Mouse (Mus musculus) limb, embryonic 12.5 days (tissue): ENCODE results near the gene 2010109A12Rik. TPM values are rescaled to one million over a fixed set of nuclear protein-coding genes. Genes with fewer than 3 reads are reported as not detected.

Experiments
- ATAC-seq: fragments of 200-750 bp; cut with Nextera tagmentation; 2 replicates; pipeline ENCODE4 v1.8.0; 2017; ENCODE audit warnings: low read depth, moderate TSS enrichment; ENCODE audit not compliant: insufficient number of reproducible peaks, insufficient read depth, low FRiP score, low TSS enrichment
- H3K27ac ChIP-seq: fragments of 300-500 bp; sonication (generic); 2 replicates; pipeline ENCODE4 v1.5.1; 2016; ENCODE audit warnings: mild to moderate bottlenecking, moderate library complexity
- H3K27me3 ChIP-seq: fragments of 300-500 bp; sonication (generic); 2 replicates; pipeline ENCODE4 v1.6.1; 2016; ENCODE audit warnings: mild to moderate bottlenecking, moderate library complexity
- H3K36me3 ChIP-seq: fragments of 300-500 bp; sonication (generic); 2 replicates; pipeline ENCODE4 v1.6.1; 2016; ENCODE audit warnings: mild to moderate bottlenecking, moderate library complexity
- H3K4me1 ChIP-seq: fragments of 300-500 bp; sonication (generic); replicated peaks from 2 replicates; pipeline ENCODE4 v1.6.1; 2016
- H3K4me2 ChIP-seq: fragments of 300-500 bp; sonication (generic); 2 replicates; pipeline ENCODE4 v1.6.1; 2016; ENCODE audit warnings: mild to moderate bottlenecking, moderate library complexity
- H3K4me3 ChIP-seq: fragments of 300-500 bp; sonication (generic); replicated peaks from 2 replicates; pipeline ENCODE4 v1.5.1; 2016; ENCODE audit warnings: mild to moderate bottlenecking
- H3K9ac ChIP-seq: fragments of 300-500 bp; sonication (generic); replicated peaks from 2 replicates; pipeline ENCODE4 v1.6.1; 2016; ENCODE audit warnings: mild to moderate bottlenecking, moderate library complexity
- H3K9me3 ChIP-seq: fragments of 300-500 bp; sonication (generic); 2 replicates; pipeline ENCODE4 v1.6.1; 2016; ENCODE audit warnings: mild to moderate bottlenecking, moderate library complexity
- WGBS: fragments of 180-500 bp; shearing (Covaris S2); methylation state at CpG from one replicate; pipeline ENCODE4 v1.1.7; 2016; 5-methylcytosine and 5-hydroxymethylcytosine counted together
- polyA plus RNA-seq: library from polyadenylated mRNA; unstranded; fragments of >200 nt; fragmentation: Nextera tagmentation; extraction: Ambion mirVana; gene quantifications from 2 replicates; pipeline ENCODE4 v1.2.1, GENCODE M21; 2016

The 2010109A12Rik gene
- 2.1 and 2.8 TPM in 2 replicates for polyA plus RNA-seq

DNA sequence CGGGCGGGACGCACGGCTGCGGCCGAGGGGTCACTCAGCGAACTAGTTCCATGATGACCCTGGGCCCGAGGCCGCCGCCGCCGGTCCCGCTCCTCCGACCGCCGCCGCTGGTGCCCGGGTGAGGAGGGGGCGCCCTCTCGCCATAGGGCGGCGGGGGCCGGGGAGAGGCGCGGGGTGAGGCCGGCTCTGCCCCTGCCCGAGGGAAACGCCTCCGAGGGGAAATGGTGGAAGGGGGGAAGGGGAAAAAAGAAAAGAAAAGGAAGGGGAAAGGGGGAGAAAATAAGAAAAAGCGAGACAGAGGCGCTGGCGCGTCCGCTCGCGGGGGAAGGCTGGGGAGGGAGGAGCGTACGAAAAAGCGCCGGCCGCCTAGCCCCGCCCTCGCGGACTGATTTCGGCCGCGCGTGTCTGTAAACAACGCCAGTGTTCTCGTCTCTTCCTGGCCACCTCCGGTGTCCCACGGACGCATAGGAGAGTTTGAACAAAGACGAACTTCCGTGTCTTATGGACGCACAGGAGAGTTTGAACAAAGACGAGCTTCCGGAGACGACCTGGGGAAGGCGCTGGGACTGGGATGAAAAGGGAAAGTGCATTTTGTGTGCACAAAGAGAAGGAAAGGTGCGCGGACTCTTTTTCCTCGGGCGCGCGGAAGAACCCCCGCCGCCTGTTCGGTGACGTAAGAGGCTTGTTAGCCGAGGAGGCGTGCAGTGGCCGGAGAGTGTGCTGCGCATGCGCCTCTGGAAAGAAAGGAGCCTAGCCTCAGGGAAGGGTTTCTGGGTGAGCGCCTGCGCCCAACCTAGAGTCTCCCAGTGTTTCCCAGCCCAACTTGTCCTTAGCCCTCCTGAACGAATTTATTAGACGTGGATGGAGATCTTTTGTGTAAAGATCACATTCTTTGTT is at the start of gene 2010109A12Rik, which contains the start of gene Ccni:
Gene 2010109A12Rik (plus strand): TSS at position 410 of the 897 bp plus-strand sequence.
Gene Ccni (minus strand): TSS at position 387 of the 897 bp plus-strand sequence.
- Histone ChIP-seq H3K4me2 (peak within 1 kb of the TSS; percentile 76), H3K9me3 (no peaks in the 10 kb centered on the region), H3K4me1 (peaks cover 25% of the 10 kb centered on the region), H3K4me3 (peak within 1 kb of the TSS; percentile 90), H3K36me3 (peaks cover 7% of the 10 kb centered on the region; the same call in 1 of the 2 replicates), H3K9ac (peak within 1 kb of the TSS; percentile 97), H3K27ac (peak within 1 kb of the TSS; percentile 98), H3K27me3 (no peaks in the 10 kb centered on the region)
- peak; percentile 95 for ATAC-seq
- WGBS: under 1% methylated on average over 78 of the region's 79 CpGs

DNA sequence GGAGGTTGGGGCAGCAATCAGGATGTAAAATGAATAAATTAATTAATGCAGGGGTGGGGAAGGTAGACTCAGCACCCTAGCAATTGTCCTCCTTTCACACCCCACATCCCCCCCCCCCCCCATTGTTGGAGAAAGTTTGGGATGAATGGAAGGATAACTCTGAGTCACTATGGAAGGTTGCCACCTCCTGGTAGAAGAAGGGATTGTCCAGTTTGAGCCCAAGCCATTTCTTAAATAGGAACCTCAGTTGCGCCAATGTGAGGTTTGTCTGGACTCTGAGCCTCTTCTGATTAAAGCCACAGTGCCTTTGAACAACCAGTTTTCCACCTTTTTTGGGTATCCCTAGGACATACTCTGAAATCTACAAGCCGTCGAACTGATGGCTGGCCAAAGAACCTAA is 42.8 kb upstream of the 2010109A12Rik start:
- no peak for ATAC-seq
- Histone ChIP-seq H3K27ac (no peak overlapping the region), H3K9me3 (no peaks in the 10 kb centered on the region), H3K4me3 (no peak overlapping the region), H3K36me3 (peaks cover 94% of the 10 kb centered on the region), H3K4me2 (no peak overlapping the region), H3K4me1 (peaks cover 6% of the 10 kb centered on the region), H3K27me3 (no peaks in the 10 kb centered on the region), H3K9ac (no peak overlapping the region)
- 88% methylated on average over 3 of the region's 3 CpGs for WGBS

DNA sequence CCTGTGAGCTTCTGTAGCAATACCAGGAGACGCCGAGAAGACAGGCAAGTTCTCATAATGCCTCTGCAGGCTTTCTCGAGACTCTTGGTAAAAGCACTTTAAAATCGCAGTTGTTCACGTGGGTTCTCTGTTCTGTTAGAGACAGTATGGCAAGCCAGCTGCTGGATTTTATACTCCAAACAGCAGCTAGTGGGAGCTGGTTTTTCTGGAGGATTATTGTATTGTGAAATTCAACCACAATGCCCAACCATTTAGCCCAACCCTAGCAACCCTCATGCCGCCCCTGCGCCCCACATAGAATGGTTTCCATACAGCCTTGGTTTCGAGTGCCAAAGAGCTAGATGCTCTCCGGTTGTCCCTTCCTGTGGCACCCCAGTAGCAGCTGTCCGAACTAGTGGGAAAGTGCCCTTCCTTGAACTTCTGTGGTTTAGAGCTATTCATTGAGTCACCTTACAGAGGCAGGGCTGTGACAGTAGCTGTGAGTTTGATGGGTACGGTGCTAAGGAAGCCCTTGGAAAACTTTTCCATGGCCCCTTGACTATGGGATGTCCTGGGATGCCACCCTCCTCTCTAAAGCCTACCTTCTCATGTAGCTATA is 38.3 kb upstream of the 2010109A12Rik start:
- ATAC-seq: no peak
- no peak overlapping the region for H3K27ac ChIP-seq
- H3K27me3 ChIP-seq: no peaks in the 10 kb centered on the region
- H3K36me3 ChIP-seq: peaks cover 90% of the 10 kb centered on the region
- 90% methylated on average over 11 of the region's 11 CpGs for WGBS
- H3K4me2 ChIP-seq: no peak overlapping the region
- peaks cover 8% of the 10 kb centered on the region for H3K4me1 ChIP-seq
- H3K9ac ChIP-seq: no peak overlapping the region
- no peak overlapping the region for H3K4me3 ChIP-seq
- H3K9me3 ChIP-seq: no peaks in the 10 kb centered on the region

DNA sequence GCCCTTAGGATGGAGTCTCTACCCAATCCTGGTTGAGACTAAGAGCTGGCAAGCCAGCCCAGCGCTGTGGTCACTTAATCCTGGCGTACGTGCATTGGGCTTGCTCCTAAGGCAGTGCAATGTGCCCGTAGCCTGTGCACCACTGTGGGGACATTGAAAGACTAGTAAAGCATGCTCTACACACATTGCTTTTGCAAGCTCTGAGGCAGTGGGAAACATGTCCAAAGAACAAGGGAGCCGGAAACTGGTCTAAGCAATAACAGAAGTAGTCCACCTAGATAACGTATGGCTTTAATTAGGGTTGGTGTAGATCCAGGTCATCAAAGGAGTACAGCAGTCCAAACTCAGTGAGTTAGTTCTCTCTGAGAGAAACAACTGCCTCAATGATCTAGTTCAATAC is 37.7 kb upstream of the 2010109A12Rik start:
- Histone ChIP-seq H3K36me3 (peaks cover 88% of the 10 kb centered on the region), H3K4me2 (no peak overlapping the region), H3K4me1 (peaks cover 8% of the 10 kb centered on the region), H3K27me3 (no peaks in the 10 kb centered on the region), H3K4me3 (no peak overlapping the region), H3K27ac (0 out of 2 replicates have a peak overlapping the region, but pooled peaks have one; percentile 45), H3K9ac (no peak overlapping the region), H3K9me3 (no peaks in the 10 kb centered on the region)
- whole genome bisulfite sequencing: 52% methylated on average over 6 of the region's 6 CpGs
- ATAC-seq: no peak

DNA sequence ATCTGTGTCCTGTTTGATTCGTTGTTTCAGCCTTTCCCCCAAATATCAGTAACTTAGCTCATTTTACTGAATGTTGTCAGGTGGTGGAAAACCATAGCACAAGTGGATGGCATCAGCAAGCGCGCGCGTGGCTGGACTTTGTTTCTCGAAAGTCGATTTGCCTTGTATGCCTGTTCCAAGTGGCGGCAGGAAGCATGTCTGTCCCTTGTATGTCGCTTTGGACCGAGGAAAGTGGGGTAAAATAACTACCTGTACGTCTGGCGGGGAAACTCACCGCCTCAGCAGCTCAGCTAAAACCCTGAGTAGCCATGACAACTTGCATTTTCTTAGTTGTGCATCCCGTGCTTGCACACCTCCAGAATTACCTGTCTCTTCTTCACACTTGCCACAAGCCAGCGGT is 34.9 kb upstream of the 2010109A12Rik start:
- WGBS: 94% methylated on average over 15 of the region's 15 CpGs
- no peak overlapping the region for H3K4me2 ChIP-seq
- H3K27me3 ChIP-seq: no peaks in the 10 kb centered on the region
- peaks cover 8% of the 10 kb centered on the region for H3K4me1 ChIP-seq
- no peak for ATAC-seq
- H3K4me3 ChIP-seq: no peak overlapping the region
- peaks cover 86% of the 10 kb centered on the region for H3K36me3 ChIP-seq
- no peak overlapping the region for H3K9ac ChIP-seq
- H3K9me3 ChIP-seq: no peaks in the 10 kb centered on the region
- no peak overlapping the region for H3K27ac ChIP-seq

DNA sequence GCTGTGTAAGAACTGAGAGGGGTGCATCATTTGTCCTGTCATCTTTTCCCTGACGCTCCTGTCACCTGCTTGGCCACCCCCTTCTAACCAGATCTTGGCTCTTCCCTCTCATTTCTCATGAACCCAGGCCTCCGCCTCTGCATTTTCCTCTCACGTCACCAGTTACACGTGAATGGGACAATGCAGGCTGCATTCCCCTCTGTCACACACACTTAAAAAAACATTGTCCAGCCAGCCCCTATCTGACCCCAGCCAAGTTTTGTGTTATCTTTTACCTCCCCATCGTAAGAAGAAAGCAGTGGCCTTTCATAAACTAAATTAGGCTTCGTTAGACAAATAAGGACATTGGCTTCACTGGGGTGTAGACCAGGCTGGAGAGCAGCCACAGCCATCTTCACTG is 33.8 kb upstream of the 2010109A12Rik start:
- H3K4me1 ChIP-seq: peaks cover 8% of the 10 kb centered on the region
- no peaks in the 10 kb centered on the region for H3K27me3 ChIP-seq
- H3K27ac ChIP-seq: no peak overlapping the region
- H3K4me3 ChIP-seq: no peak overlapping the region
- H3K9ac ChIP-seq: no peak overlapping the region
- 88% methylated on average over 6 of the region's 6 CpGs for WGBS
- H3K4me2 ChIP-seq: no peak overlapping the region
- no peaks in the 10 kb centered on the region for H3K9me3 ChIP-seq
- no peak for ATAC-seq
- H3K36me3 ChIP-seq: peaks cover 86% of the 10 kb centered on the region

DNA sequence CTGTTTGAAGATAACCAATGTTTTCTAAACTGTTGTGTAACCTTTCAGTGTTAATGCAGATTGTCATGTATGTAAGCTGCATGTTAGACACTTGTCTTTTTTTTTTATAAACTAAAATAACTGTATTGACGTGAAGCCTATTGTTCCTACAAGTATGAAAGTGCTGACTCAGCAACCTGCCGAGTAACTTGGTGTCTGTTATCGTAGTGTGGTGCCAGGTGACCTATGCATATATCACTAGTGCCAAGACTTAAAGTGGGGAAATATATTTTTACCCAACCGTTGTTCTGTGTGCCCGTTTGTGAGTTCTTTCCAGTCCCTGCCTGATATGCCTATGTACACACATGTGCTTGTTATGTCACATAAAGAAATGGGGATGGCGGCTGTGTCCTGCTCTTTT is 31.6 kb upstream of the 2010109A12Rik start:
- ATAC-seq: no peak
- 87% methylated on average over 6 of the region's 6 CpGs for WGBS
- Histone ChIP-seq H3K4me2 (no peak overlapping the region), H3K9me3 (no peaks in the 10 kb centered on the region), H3K9ac (no peak overlapping the region), H3K4me3 (no peak overlapping the region), H3K27me3 (no peaks in the 10 kb centered on the region), H3K27ac (no peak overlapping the region), H3K4me1 (no peaks in the 10 kb centered on the region), H3K36me3 (peaks cover 91% of the 10 kb centered on the region)

DNA sequence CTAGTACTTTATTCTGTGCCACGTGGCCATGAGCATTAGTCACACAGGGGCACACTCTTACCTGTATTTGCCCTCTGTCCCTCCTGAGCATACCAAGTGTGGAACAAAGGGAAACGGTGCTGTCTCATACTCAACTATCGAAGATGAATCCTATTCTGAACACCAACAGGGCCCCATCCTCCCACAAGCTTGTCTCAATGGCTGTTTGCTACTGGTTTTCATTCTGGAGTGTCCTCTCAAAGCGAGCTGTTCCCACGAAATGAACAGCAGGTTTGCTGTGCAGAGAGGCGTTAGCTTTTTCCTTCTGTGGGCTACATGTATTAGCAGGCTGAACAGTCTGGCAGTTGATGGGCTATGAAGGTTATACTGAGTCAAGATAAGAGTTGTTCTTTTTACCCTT is 27.7 kb upstream of the 2010109A12Rik start:
- no peaks in the 10 kb centered on the region for H3K27me3 ChIP-seq
- no peak overlapping the region for H3K4me2 ChIP-seq
- H3K4me3 ChIP-seq: no peak overlapping the region
- H3K27ac ChIP-seq: no peak overlapping the region
- H3K4me1 ChIP-seq: no peaks in the 10 kb centered on the region
- H3K9ac ChIP-seq: no peak overlapping the region
- no peaks in the 10 kb centered on the region for H3K9me3 ChIP-seq
- WGBS: 85% methylated on average over 6 of the region's 6 CpGs
- ATAC-seq: 0 out of 2 replicates have a peak, but pooled peaks have one; percentile 17
- H3K36me3 ChIP-seq: peaks cover 80% of the 10 kb centered on the region

DNA sequence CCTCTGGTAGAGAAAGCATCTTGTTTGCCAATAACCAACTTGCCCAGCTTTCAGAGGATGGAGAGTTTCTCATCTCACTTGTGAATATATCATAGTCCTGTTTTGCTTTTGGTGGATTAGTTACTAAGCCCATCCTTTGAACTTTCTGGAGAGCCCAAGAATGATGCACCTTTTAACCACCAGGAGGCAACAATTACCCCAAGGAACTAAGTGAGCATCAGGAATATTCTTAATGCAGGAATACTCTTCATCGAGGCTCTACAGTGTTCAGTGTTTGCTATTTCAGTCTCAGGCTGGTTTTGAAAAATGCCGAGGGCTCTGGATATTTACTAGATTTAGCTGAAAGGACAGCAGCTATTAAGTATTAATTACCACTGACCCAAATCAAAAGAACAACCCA is 26.1 kb upstream of the 2010109A12Rik start:
- H3K4me2 ChIP-seq: no peak overlapping the region
- WGBS: 83% methylated on average over 2 of the region's 2 CpGs
- no peaks in the 10 kb centered on the region for H3K27me3 ChIP-seq
- H3K9ac ChIP-seq: no peak overlapping the region
- no peaks in the 10 kb centered on the region for H3K9me3 ChIP-seq
- H3K27ac ChIP-seq: no peak overlapping the region
- H3K36me3 ChIP-seq: peaks cover 77% of the 10 kb centered on the region
- no peaks in the 10 kb centered on the region for H3K4me1 ChIP-seq
- no peak for ATAC-seq
- no peak overlapping the region for H3K4me3 ChIP-seq

DNA sequence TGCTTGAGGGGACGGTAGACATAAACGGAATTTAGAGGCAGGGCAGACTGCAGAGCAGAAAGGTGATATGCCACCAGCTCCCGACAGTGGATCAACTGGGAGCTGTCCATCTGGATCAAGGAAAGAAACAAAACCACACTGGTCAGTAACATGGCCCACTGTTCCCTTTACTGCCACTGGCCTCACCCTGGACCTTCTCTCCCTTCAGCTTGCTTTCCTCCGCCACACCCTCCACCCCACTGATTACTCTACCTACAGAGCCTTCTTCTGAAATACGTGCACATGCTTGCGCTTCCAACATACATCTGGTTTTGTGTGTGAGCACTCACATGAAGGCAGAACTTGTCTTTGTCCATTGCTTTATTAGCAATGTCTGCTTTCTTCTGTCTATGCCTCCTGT is 23.0 kb upstream of the 2010109A12Rik start:
- H3K9me3 ChIP-seq: no peaks in the 10 kb centered on the region
- WGBS: 87% methylated on average over 6 of the region's 6 CpGs
- H3K36me3 ChIP-seq: peaks cover 76% of the 10 kb centered on the region
- no peaks in the 10 kb centered on the region for H3K4me1 ChIP-seq
- H3K9ac ChIP-seq: no peak overlapping the region
- H3K27me3 ChIP-seq: no peaks in the 10 kb centered on the region
- H3K4me3 ChIP-seq: no peak overlapping the region
- no peak for ATAC-seq
- no peak overlapping the region for H3K4me2 ChIP-seq
- H3K27ac ChIP-seq: no peak overlapping the region

DNA sequence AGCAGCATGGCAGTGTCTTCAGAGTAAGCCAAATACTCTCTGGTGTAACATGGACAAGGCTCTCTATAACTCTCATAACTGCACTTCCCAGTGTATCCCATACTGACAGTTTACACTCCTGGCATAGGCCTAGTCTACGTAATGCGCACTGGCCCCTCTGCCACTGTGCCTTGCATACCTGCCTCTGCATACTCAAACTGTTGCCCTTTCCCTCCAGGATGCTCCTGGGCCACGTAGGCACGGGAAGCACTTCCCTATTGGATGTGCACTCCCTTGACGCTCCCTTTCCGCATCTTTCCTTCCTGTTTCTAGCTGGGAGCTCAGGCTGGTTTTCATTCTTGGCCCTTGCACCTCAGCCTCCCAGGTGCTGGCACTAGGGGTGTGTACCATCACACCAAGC is 21.8 kb upstream of the 2010109A12Rik start:
- Histone ChIP-seq H3K36me3 (peaks cover 73% of the 10 kb centered on the region), H3K9me3 (no peaks in the 10 kb centered on the region), H3K9ac (no peak overlapping the region), H3K4me1 (no peaks in the 10 kb centered on the region), H3K27ac (no peak overlapping the region), H3K27me3 (no peaks in the 10 kb centered on the region), H3K4me3 (no peak overlapping the region), H3K4me2 (no peak overlapping the region)
- no peak for ATAC-seq
- 89% methylated on average over 6 of the region's 6 CpGs for WGBS
